Mouse (Mus musculus) liver, postnatal 0 days (tissue): Measurements from ENCODE around the gene Socs7. TPM values are rescaled to one million over a fixed set of nuclear protein-coding genes. Genes with fewer than 3 reads are reported as not detected.

Experiments used
- ATAC-seq: fragments of 200-750 bp; cut with Nextera tagmentation; 2 replicates; pipeline ENCODE4 v1.8.0; 2017; ENCODE audit warnings: mild to moderate bottlenecking, moderate library complexity
- DNase-seq: peaks from one replicate; pipeline ENCODE4 v3.0.0-alpha.2; 2016
- H3K27ac ChIP-seq: fragments of 300-500 bp; sonication (generic); 2 replicates; pipeline ENCODE4 v1.5.1; 2014; ENCODE audit warnings: antibody characterized with exemption, moderate library complexity, mild to moderate bottlenecking, low read depth
- H3K27me3 ChIP-seq: fragments of 300-500 bp; sonication (generic); 2 replicates; pipeline ENCODE4 v1.6.1; 2014; ENCODE audit warnings: low read length, control low read depth, mixed read lengths; ENCODE audit not compliant: insufficient read depth
- H3K36me3 ChIP-seq: fragments of 300-500 bp; sonication (generic); replicated peaks from 2 replicates; pipeline ENCODE4 v1.6.1; 2014; ENCODE audit warnings: mild to moderate bottlenecking, control low read depth, low read length, moderate library complexity, mixed read lengths; ENCODE audit not compliant: insufficient read depth
- H3K4me1 ChIP-seq: fragments of 300-500 bp; sonication (generic); 2 replicates; pipeline ENCODE4 v1.6.1; 2014; ENCODE audit warnings: antibody characterized with exemption, mild to moderate bottlenecking, control low read depth; ENCODE audit not compliant: insufficient read depth
- H3K4me2 ChIP-seq: fragments of 300-500 bp; sonication (generic); 2 replicates; pipeline ENCODE4 v1.6.1; 2014; ENCODE audit warnings: low read depth, mild to moderate bottlenecking, low read length, moderate library complexity, mixed read lengths
- H3K4me3 ChIP-seq: fragments of 300-500 bp; sonication (generic); 2 replicates; pipeline ENCODE4 v1.5.1; 2014; ENCODE audit warnings: low read depth, low read length
- H3K9ac ChIP-seq: fragments of 300-500 bp; sonication (generic); replicated peaks from 2 replicates; pipeline ENCODE4 v1.6.1; 2014; ENCODE audit warnings: mild to moderate bottlenecking, moderate library complexity
- H3K9me3 ChIP-seq: fragments of 300-500 bp; sonication (generic); 2 replicates; pipeline ENCODE4 v1.6.1; 2016; ENCODE audit warnings: mild to moderate bottlenecking, control low read depth, low read length, mixed read lengths
- CTCF ChIP-seq: sonication (generic); IDR thresholded peaks from 2 replicates; pipeline ENCODE4 v1.5.1; 2016; ENCODE audit warnings: antibody characterized with exemption, low read depth
- EP300 ChIP-seq: IDR thresholded peaks from 2 replicates; pipeline ENCODE4 v1.6.1; 2016; ENCODE audit warnings: antibody characterized with exemption, low read depth, mild to moderate bottlenecking
- WGBS: fragments of 180-500 bp; shearing (Covaris S2); extraction: QIAGEN DNeasy Blood & Tissue Kit; methylation state at CpG from one replicate; pipeline ENCODE4 v1.1.7; 2014; ENCODE audit not compliant: insufficient replicate concordance; 5-methylcytosine and 5-hydroxymethylcytosine counted together
- polyA plus RNA-seq: library from polyadenylated mRNA; unstranded; fragments of >200 nt; fragmentation: Nextera tagmentation; extraction: Ambion mirVana; gene quantifications from 2 replicates; pipeline ENCODE4 v1.2.1, GENCODE M21; 2015

The Socs7 gene
- polyA plus RNA-seq, 1 experiment from 2014 or later = 0.92 TPM

GRCm38 (mm10) chr11:97427794-97428725 is 65.7 kb downstream of the Socs7 start:
- peak; percentile 87 for ATAC-seq
- peaks cover 49% of the 10 kb centered on the region for H3K4me1 ChIP-seq
- H3K9me3 ChIP-seq = no peaks in the 10 kb centered on the region
- peak overlapping the region; percentile 71 for H3K9ac ChIP-seq
- H3K27me3 ChIP-seq = no peaks in the 10 kb centered on the region
- peak overlapping the region; percentile 94 for H3K27ac ChIP-seq
- no peaks in the 10 kb centered on the region for H3K36me3 ChIP-seq
- 2% methylated on average over 32 of the region's 32 CpGs for WGBS
- peak overlapping the region; percentile 52 for H3K4me3 ChIP-seq
- peak; percentile 90 for TF ChIP-seq EP300
- no peak for TF ChIP-seq CTCF
- peak overlapping the region; percentile 89 for H3K4me2 ChIP-seq
- DNase-seq = peak; percentile 89

GRCm38 (mm10) chr11:97428726-97429077 is 66.4 kb downstream of the Socs7 start:
- 42% methylated on average over 4 of the region's 4 CpGs for WGBS
- ATAC-seq = no peak
- H3K9me3 ChIP-seq = no peaks in the 10 kb centered on the region
- TF ChIP-seq EP300 = no peak
- H3K9ac ChIP-seq = peak overlapping the region; percentile 71
- H3K27ac ChIP-seq = peak overlapping the region; percentile 94
- H3K27me3 ChIP-seq = no peaks in the 10 kb centered on the region
- H3K4me1 ChIP-seq = peaks cover 54% of the 10 kb centered on the region
- H3K36me3 ChIP-seq = no peaks in the 10 kb centered on the region
- DNase-seq = no peak
- peak overlapping the region; percentile 52 for H3K4me3 ChIP-seq
- H3K4me2 ChIP-seq = peak overlapping the region; percentile 89

DNA sequence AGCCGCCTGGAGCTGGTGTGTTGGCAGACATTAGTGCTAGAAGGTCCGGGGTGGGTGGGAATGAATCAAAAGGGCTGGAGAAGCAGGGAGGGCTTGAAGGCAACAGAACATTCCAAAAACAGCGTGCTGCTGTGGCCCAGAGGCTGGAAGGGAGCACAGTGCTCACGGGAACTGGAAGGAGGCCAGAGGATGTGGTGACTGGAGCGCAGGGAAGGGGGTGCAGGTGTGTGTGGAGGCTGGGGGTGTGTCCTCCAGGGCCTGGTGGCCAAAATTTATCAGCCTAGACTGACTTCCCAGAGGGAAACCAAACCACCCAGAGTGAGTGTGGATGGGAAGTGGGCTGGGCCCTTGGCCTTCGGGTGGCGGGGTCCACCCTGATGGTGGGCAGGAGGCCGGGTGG is 67.3 kb downstream of the Socs7 start:
- whole genome bisulfite sequencing = 65% methylated on average over 8 of the region's 8 CpGs
- peaks cover 50% of the 10 kb centered on the region for H3K4me1 ChIP-seq

DNA sequence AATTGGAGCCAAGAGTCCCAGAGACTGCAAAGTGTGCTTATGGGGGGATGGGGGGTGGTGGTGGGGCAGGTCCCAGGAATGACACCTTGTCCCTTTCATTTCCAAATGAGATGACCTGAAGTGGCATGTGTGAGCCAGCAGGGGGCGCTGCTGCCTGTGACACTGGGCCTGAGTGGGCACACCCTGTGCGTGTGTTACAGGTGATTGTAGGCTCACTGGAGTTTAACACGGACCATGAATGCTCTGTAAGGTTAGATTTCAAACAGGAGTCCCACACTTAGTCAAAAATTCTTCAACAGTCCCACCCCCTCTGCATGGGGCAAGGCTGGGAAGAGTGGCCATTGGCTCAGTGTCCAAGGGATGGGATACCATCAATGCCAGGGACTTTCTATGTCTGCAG is 69.7 kb downstream of the Socs7 start:
- peaks cover 64% of the 10 kb centered on the region for H3K4me1 ChIP-seq

More for the DNA sequence above, 67.3 kb downstream of the Socs7 start:
- H3K27ac ChIP-seq = peak overlapping the region; percentile 94
- no peaks in the 10 kb centered on the region for H3K9me3 ChIP-seq
- ATAC-seq (no peak), DNase-seq (no peak)
- no peaks in the 10 kb centered on the region for H3K36me3 ChIP-seq
- no peak overlapping the region for H3K4me2 ChIP-seq
- no peak for TF ChIP-seq EP300
- TF ChIP-seq CTCF = no peak
- no peak overlapping the region for H3K9ac ChIP-seq
- H3K4me3 ChIP-seq = no peak overlapping the region
- H3K27me3 ChIP-seq = no peaks in the 10 kb centered on the region

DNA sequence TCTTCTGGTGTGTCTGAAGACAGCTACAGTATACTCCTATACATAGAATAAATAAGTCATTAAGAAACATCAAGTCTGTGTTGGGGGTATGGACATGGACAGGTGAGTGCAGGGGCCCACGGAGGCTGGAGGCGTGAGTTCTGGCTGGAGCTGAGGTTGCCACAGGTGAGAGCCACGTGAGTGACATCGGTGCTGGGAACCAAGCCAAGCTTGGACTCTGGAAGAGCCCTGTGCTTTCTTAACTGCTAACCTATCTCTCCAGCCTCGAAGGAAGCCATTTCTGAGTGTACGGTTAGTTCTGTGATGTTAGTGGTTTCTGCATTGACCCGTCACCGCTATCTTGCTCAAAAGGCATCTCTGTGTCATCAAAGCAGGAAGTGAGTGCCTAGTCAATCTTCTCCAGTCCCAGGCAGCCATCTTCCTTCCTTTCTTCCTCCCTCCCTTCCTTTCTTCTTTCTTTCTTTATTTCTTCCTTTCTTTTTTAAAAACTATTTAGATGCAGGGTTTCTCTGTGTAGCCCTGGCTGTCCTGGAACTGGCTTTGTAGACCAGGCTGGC is 70.7 kb downstream of the Socs7 start:
- H3K9ac ChIP-seq = no peak overlapping the region
- no peaks in the 10 kb centered on the region for H3K27me3 ChIP-seq
- no peak for TF ChIP-seq EP300
- TF ChIP-seq CTCF = no peak
- no peaks in the 10 kb centered on the region; the same call in 1 of the 2 replicates for H3K36me3 ChIP-seq
- no peak for ATAC-seq
- no peak overlapping the region for H3K4me3 ChIP-seq
- peak; percentile 48 for DNase-seq
- 46% methylated on average over 8 of the region's 8 CpGs for WGBS
- H3K27ac ChIP-seq = peak overlapping the region; percentile 36; the same call in 1 of the 2 replicates
- H3K9me3 ChIP-seq = no peaks in the 10 kb centered on the region
- H3K4me2 ChIP-seq = no peak overlapping the region
- peaks cover 65% of the 10 kb centered on the region for H3K4me1 ChIP-seq

More for the DNA sequence above, 69.7 kb downstream of the Socs7 start:
- WGBS = 16% methylated on average over 3 of the region's 3 CpGs
- no peak overlapping the region for H3K4me3 ChIP-seq
- no peak overlapping the region for H3K9ac ChIP-seq
- ATAC-seq = no peak
- H3K27me3 ChIP-seq = no peaks in the 10 kb centered on the region
- no peaks in the 10 kb centered on the region for H3K36me3 ChIP-seq
- no peaks in the 10 kb centered on the region for H3K9me3 ChIP-seq
- H3K27ac ChIP-seq = no peak overlapping the region
- H3K4me2 ChIP-seq = no peak overlapping the region
- peak; percentile 86 for DNase-seq
- TF ChIP-seq EP300 (no peak), CTCF (peak; percentile 99)

DNA sequence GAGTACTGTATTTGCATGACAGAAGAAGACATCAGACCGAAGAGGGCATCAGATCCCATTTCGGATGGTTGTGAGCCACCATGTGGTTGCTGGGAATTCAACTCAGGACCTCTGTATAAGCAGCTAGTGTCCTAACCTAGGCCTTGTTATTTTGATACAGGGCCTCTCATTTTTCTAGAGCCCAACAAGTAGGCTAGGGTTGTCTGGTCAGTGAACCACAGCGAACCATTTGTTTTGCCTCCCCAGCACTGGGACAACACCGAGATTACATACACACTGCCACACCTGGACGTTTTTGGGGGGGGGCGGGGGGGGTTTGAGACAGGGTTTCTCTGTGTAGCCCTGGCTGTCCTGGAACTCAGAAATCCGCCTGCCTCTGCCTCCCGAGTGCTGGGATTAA is 71.8 kb downstream of the Socs7 start:
- 73% methylated on average over 8 of the region's 8 CpGs for WGBS
- Histone ChIP-seq H3K4me2 (peak overlapping the region; percentile 73), H3K9me3 (no peaks in the 10 kb centered on the region), H3K36me3 (no peaks in the 10 kb centered on the region; the same call in 1 of the 2 replicates), H3K27ac (peak overlapping the region; percentile 100), H3K27me3 (no peaks in the 10 kb centered on the region), H3K4me3 (0 out of 2 replicates have a peak overlapping the region, but pooled peaks have one; percentile 53), H3K9ac (no peak overlapping the region), H3K4me1 (peaks cover 66% of the 10 kb centered on the region)
- ATAC-seq (no peak), DNase-seq (no peak)
- TF ChIP-seq CTCF (no peak), EP300 (no peak)
